Mouse (Mus musculus) limb, embryonic 10.5 days (tissue): ENCODE data around the gene Frmd8. TPM values are rescaled to one million over a fixed set of nuclear protein-coding genes. Genes with fewer than 3 reads are reported as not detected.

Experiments used
- DNase-seq: peaks from one replicate; pipeline ENCODE4 v3.0.0-alpha.2; 2017; ENCODE audit warnings: low spot score
- H3K27ac ChIP-seq: fragments of 300-500 bp; sonication (generic); 2 replicates; pipeline ENCODE4 v1.5.1; 2016; ENCODE audit warnings: mild to moderate bottlenecking
- H3K27me3 ChIP-seq: fragments of 300-500 bp; sonication (generic); 2 replicates; pipeline ENCODE4 v1.6.1; 2016; ENCODE audit warnings: low read depth, mild to moderate bottlenecking; ENCODE audit not compliant: poor library complexity, severe bottlenecking
- H3K36me3 ChIP-seq: fragments of 300-500 bp; sonication (generic); 2 replicates; pipeline ENCODE4 v1.6.1; 2016; ENCODE audit warnings: mild to moderate bottlenecking, moderate library complexity
- H3K4me1 ChIP-seq: fragments of 300-500 bp; sonication (generic); 2 replicates; pipeline ENCODE4 v1.6.1; 2016
- H3K4me3 ChIP-seq: fragments of 300-500 bp; sonication (generic); 2 replicates; pipeline ENCODE4 v1.5.1; 2016; ENCODE audit warnings: mild to moderate bottlenecking, moderate library complexity
- H3K9me3 ChIP-seq: fragments of 300-500 bp; sonication (generic); replicated peaks from 2 replicates; pipeline ENCODE4 v1.6.1; 2016; ENCODE audit warnings: mild to moderate bottlenecking
- WGBS: fragments of 180-500 bp; shearing (Covaris S2); methylation state at CpG from one replicate; pipeline ENCODE4 v1.1.7; 2016; 5-methylcytosine and 5-hydroxymethylcytosine counted together
- polyA plus RNA-seq: library from polyadenylated mRNA; unstranded; fragments of >200 nt; fragmentation: Nextera tagmentation; extraction: Ambion mirVana; gene quantifications from 2 replicates; pipeline ENCODE4 v1.2.1, GENCODE M21; 2016

Frmd8 gene
- polyA plus RNA-seq, 1 experiment from 2014 or later, result 48.7 TPM

DNA sequence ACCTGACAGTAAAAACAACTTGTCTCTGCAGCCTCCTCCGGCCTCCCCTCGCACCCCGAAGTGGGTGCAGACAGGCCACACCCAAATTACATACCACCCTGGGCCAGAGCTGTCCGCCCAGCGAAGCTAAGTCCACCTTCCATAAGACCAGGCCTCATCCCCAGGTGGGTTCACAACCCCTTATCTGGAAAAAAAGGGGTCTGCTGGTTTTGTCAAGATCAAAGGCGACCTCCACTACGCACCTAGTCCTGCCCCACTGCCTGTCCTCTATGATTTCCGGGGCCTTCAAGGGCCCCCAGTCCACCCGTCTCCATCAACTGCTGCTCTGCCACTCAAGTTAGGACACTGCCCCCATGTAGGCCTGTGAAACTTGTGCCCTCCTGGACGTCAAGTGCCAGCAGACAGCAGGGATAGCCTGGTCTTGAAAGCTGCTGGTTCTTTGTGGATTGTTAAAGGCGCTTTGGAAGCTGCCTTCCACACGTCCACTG lies 30.2 kb downstream of the Frmd8 start:
- Histone ChIP-seq H3K27ac (peak overlapping the region; percentile 93), H3K36me3 (no peaks in the 10 kb centered on the region), H3K4me3 (peak overlapping the region; percentile 46), H3K4me1 (peaks cover 81% of the 10 kb centered on the region), H3K9me3 (no peaks in the 10 kb centered on the region), H3K27me3 (no peaks in the 10 kb centered on the region)
- DNase-seq, result no peak
- WGBS, result 85% methylated on average over 12 of the region's 12 CpGs

DNA sequence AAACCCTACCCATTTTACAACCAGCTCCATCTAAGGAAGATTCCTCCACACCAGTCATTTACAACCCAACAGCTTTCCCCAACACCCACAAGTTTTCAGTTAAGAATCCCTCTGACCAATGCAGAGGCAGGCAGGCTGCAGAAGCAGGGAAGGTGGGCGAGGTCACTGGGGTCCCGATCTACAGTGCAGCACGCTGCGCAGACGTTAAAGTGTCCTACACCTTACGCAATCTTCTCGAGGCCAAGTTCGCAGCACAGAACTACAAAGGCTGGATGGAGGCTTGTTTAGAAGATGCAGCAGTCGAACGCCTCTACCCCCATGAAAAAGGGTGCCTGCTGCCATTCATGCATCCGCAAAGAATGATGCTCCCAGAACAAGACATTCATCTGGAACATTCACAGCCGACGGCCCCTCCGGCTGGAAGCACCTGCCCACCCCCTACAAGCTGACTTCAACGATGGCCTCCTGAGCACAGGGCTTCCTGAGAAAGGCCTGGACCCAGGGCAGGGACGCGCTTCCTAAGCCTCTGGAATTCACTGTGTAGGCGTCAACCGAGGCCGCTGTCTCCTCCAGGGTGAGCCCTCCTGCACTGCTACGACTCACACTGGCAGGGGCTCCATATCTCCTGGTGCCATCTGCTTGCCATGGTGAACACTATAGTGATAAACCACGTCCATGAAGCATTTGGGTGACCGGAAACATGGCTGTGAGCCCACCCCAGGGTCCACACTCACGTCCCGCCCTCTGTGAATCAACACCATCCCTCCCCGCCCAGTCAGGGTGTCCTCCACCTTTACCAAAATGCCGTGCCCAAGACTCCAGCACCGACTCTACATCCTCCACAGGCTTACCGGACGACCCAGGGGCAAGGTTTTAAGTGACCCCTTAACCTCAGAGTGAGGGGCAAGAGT lies 31.0 kb downstream of the Frmd8 start:
- Histone ChIP-seq H3K27ac (peak overlapping the region; percentile 93), H3K9me3 (no peaks in the 10 kb centered on the region), H3K4me1 (peaks cover 72% of the 10 kb centered on the region), H3K4me3 (peak overlapping the region; percentile 46; the same call in 1 of the 2 replicates), H3K36me3 (no peaks in the 10 kb centered on the region), H3K27me3 (no peaks in the 10 kb centered on the region)
- WGBS, result 89% methylated on average over 30 of the region's 30 CpGs
- no peak for DNase-seq

DNA sequence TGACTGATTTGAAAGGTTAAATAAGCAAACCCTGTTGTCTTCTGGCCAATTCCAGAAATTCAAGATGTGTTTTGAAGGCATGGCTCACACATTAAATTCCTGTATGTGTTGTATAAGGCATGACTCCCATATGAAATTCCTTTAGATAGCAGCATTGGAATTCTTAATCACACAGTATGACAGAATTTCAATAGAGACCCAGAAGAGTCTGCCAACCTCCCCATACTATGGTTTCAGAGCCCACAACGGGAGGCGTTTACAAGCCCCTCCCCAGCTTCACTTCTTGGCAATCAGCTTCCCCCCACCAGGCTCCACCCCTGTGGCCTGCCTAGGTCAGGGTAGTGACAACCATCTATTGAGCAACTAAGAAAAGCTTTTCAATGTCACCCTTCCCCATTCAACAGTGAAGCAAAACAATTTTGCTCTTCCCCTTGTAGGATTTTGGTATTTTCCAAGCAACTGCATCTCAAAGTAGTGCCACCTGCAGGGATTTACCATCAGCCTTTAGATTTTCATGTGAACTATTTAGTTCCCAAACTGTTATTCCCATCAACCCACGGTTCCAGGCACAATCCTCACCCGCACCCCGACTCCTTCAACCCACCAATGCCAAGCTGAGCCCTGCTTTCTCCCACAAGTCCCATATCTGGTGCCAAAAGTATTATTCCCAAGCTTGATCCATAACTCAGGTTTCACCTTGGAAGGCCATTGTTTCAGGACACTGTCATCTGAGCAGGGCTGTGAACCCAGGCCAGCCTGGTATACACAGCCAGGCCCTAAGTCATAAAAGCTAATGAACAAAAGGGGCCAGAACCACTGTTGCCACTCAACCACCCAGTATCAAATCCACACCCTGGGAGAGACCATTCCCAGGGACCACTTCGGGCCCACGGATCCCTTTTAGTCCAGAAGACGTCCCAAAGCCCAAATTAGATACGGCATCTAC lies 32.0 kb downstream of the Frmd8 start:
- 81% methylated on average over 9 of the region's 9 CpGs for WGBS
- Histone ChIP-seq H3K9me3 (no peaks in the 10 kb centered on the region), H3K27ac (0 out of 2 replicates have a peak overlapping the region, but pooled peaks have one; percentile 93), H3K36me3 (no peaks in the 10 kb centered on the region), H3K4me3 (no peak overlapping the region), H3K27me3 (no peaks in the 10 kb centered on the region), H3K4me1 (peaks cover 62% of the 10 kb centered on the region)
- DNase-seq, result no peak

DNA sequence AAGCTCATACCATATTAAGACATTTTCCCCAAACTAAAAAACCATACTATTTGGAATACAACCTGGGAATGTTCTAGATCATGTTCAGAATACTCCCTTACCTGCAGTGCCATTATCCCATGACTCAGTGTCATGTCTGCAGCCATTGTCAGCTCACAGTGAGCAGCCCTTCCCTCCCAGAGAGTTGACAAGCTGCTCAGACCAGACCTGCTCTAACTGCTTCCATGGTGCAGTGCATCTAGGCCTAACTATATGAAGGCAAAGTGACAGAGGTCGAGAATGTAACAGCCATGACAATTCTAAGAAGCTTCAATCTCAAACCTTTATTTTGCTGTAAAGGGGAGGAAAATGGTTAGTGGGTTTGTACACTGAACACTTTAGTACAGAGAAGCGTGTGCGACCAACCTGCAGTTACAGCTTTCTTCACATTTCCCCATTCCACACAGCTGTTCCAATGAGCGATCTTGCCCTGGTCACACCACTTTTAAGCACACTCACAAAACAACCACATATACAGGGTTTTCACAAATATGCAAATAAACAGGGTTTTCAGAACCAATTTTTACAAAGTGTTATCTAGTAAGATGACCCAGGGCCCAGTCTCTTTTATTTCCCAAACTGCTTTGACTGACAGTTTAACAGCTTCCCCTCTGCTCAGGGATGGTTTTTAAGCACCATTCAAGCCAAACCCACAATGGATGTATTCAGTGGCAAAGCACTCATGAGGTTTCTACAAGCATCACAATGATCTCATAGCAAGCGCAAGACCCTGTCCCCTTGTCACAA lies 32.9 kb downstream of the Frmd8 start:
- DNase-seq, result no peak
- Histone ChIP-seq H3K4me3 (no peak overlapping the region), H3K27ac (no peak overlapping the region), H3K4me1 (peaks cover 54% of the 10 kb centered on the region), H3K27me3 (no peaks in the 10 kb centered on the region), H3K9me3 (no peaks in the 10 kb centered on the region), H3K36me3 (no peaks in the 10 kb centered on the region)
- WGBS, result 85% methylated on average over 5 of the region's 5 CpGs

GRCm38 (mm10) chr19:5841389-5841946 lies 33.6 kb downstream of the Frmd8 start:
- 70% methylated on average over 4 of the region's 4 CpGs for WGBS
- no peak for DNase-seq
- no peaks in the 10 kb centered on the region for H3K27me3 ChIP-seq
- peaks cover 50% of the 10 kb centered on the region for H3K4me1 ChIP-seq
- H3K27ac ChIP-seq, result peak overlapping the region; percentile 15; the same call in 1 of the 2 replicates
- H3K36me3 ChIP-seq, result no peaks in the 10 kb centered on the region
- no peak overlapping the region for H3K4me3 ChIP-seq
- H3K9me3 ChIP-seq, result no peaks in the 10 kb centered on the region

- no peak overlapping the region for H3K4me3 ChIP-seq
- H3K4me1 ChIP-seq, result peaks cover 47% of the 10 kb centered on the region
- 94% methylated on average over 9 of the region's 9 CpGs for WGBS
- DNase-seq, result no peak
- H3K36me3 ChIP-seq, result no peaks in the 10 kb centered on the region
- no peaks in the 10 kb centered on the region for H3K27me3 ChIP-seq
- no peak overlapping the region for H3K27ac ChIP-seq
- no peaks in the 10 kb centered on the region for H3K9me3 ChIP-seq
Observed at GRCm38 (mm10) chr19:5840890-5841388, 34.1 kb downstream of the Frmd8 start.

DNA sequence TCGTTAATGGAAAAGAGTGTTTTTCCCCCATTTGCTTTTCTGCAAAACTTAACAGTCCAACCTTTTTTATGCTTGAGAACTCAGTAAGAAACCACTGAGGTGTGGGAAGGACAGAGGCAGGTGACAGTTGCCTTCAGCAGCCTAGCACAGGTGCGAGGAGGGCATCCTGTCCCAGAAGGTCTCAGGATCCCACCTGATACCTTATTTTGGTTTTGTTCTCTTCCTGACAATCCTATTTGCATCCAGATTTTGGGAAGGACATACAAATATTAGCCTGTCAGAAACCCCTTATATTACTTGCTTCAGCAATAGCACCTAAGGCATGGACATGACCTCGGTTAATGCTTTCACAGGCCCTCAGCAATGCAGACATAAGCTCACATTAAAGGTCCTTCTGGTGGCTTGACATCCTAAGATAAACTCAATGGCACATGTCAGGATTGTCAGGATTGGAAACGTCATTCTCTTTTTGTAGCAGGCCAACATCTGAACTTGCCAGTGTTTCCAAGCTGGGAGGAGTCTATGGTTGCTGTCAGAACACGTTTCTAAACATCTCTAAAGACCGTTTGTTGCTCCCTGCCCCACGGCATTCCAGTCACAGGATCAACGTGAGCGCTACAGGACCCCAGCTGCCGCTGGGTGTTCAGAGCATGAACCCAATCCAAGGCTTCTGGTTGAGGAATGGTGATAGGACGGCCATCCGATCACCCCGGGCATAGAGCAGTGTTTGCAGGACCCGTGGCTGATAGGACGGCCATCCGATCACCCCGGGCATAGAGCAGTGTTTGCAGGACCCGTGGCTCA lies 34.8 kb downstream of the Frmd8 start:
- no peak for DNase-seq
- no peak overlapping the region for H3K27ac ChIP-seq
- H3K4me3 ChIP-seq, result no peak overlapping the region
- no peaks in the 10 kb centered on the region for H3K36me3 ChIP-seq
- H3K4me1 ChIP-seq, result peaks cover 42% of the 10 kb centered on the region
- 81% methylated on average over 18 of the region's 18 CpGs for WGBS
- H3K9me3 ChIP-seq, result no peaks in the 10 kb centered on the region
- H3K27me3 ChIP-seq, result no peaks in the 10 kb centered on the region

GRCm38 (mm10) chr19:5839317-5840085 lies 35.6 kb downstream of the Frmd8 start:
- Histone ChIP-seq H3K36me3 (no peaks in the 10 kb centered on the region), H3K9me3 (no peaks in the 10 kb centered on the region), H3K4me3 (no peak overlapping the region), H3K4me1 (peaks cover 34% of the 10 kb centered on the region), H3K27ac (no peak overlapping the region), H3K27me3 (no peaks in the 10 kb centered on the region)
- WGBS, result 87% methylated on average over 14 of the region's 14 CpGs
- DNase-seq, result no peak

DNA sequence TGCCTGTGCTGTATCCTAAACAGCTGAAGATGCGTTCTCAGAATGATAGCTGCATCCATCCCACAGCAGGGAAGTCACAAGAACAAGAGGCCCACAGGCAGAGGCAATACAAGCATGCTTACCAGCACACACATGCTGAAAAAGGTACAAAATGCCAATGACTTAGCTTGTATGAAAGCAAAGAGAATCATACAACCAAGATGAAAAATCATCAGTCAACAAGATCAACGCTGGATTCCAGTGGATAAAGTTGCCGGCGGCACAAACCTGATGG lies 36.2 kb downstream of the Frmd8 start:
- WGBS, result 90% methylated on average over 4 of the region's 4 CpGs

DNA sequence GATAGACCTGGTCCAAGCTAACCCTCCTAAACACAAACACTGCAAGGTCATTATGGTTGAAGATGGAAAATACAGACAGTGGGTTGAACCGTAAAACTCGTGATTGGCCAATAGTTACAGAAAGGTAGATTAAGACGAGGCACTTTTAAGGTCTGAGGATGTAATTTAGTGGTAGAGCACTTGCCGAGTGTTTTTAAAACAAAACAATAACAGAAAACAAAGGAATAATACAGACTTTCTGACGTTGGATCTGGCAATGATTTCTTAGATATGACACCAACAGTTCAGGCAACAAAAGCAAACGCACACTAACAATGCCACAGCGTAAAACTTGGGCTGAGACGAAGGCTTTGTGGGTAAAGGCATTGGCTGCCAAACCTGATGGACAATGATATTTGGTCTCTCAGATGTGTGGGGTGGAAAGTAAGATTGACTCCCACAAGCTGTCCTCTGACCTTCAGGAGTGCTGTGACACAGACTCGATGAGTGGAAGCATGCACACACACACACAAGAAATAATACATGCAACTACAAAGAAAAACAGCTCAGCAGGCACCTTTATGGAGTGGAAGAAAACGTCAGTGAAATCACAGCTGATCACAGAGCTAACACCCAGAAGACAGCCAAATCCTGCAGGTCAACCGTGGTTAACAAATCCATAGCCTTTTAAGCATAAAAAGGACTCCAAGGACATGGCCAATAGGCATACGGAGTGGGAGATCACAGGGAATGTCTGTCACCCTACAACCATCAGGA lies 36.8 kb downstream of the Frmd8 start:
- DNase-seq, result no peak
- H3K27me3 ChIP-seq, result no peaks in the 10 kb centered on the region
- H3K36me3 ChIP-seq, result no peaks in the 10 kb centered on the region
- H3K4me3 ChIP-seq, result no peak overlapping the region
- no peaks in the 10 kb centered on the region for H3K9me3 ChIP-seq
- H3K27ac ChIP-seq, result no peak overlapping the region
- peaks cover 22% of the 10 kb centered on the region for H3K4me1 ChIP-seq
- WGBS, result 87% methylated on average over 12 of the region's 12 CpGs

More for the DNA sequence above, 36.2 kb downstream of the Frmd8 start:
- DNase-seq, result no peak
- Histone ChIP-seq H3K36me3 (no peaks in the 10 kb centered on the region), H3K27ac (no peak overlapping the region), H3K9me3 (no peaks in the 10 kb centered on the region), H3K4me3 (no peak overlapping the region), H3K27me3 (no peaks in the 10 kb centered on the region), H3K4me1 (peaks cover 28% of the 10 kb centered on the region)
